ENCODE assay signal across 8 mouse cellular contexts in genomic region chr10:14046935-14047334, GRCm38 (mm10).
DNase-seq lines count a peak whose midpoint lies in the region; ATAC-seq and TF ChIP-seq lines count a peak whose summit lies in the region.
"Had no signal": no experiment of that assay in that cellular context is flagged by ENCODE, and none has a peak within 500 bp of the region (broad histone marks: within the 10 kb centered on the region; RNA-seq: fewer than 3 reads in every experiment).

No protein-coding gene starts in this region.

- TF ChIP-seq CTCF in spleen, adult 2 months (IDR thresholded peaks at IDR 0.05; ENCODE audit: extremely low read depth, insufficient read depth, insufficient read length, insufficient replicate concordance) = peak; percentile 30; the same call in 1 of the 2 replicates
- peak; percentile 51 for TF ChIP-seq CTCF in liver, embryonic 14.5 days (IDR thresholded peaks at IDR 0.05; ENCODE audit: low read depth)

- H3K4me2 ChIP-seq in liver, embryonic 14.5 days (ENCODE audit: low read depth) = no peak overlapping the region
- H3K4me2 ChIP-seq: forebrain, embryonic 13.5 days had no signal

- H3K36me3 ChIP-seq in spleen, adult 2 months (ENCODE audit: control insufficient read depth, insufficient read depth, low read length) = no peaks in the 10 kb centered on the region
- no peaks in the 10 kb centered on the region for H3K36me3 ChIP-seq in liver, embryonic 14.5 days (replicated peaks; ENCODE audit: control insufficient read depth, insufficient read depth, low read depth)

- 76% methylated on average over 2 of the region's 2 CpGs for WGBS in spleen, adult 2 months
- 48% methylated on average over 2 of the region's 2 CpGs for WGBS in liver, embryonic 14.5 days (ENCODE audit: insufficient replicate concordance)

- no peak overlapping the region for H3K4me3 ChIP-seq in spleen, adult 2 months (ENCODE audit: extremely low read depth, insufficient read depth, insufficient read length)
- H3K4me3 ChIP-seq in liver, embryonic 14.5 days (ENCODE audit: insufficient read depth in 1 of 2, low read depth in 2 of 2, low read length in 2 of 2) = no peak overlapping the region
- H3K4me3 ChIP-seq: forebrain, embryonic 13.5 days had no signal

- H3K4me1 ChIP-seq in spleen, adult 2 months (ENCODE audit: control insufficient read depth, insufficient read depth, insufficient read length) = peaks cover 45% of the 10 kb centered on the region
- peaks cover 0 to 4% of the 10 kb centered on the region in 2 experiments; a peak in 1 of 4 replicates for H3K4me1 ChIP-seq in liver, embryonic 14.5 days (replicated peaks; ENCODE audit: control insufficient read depth in 2 of 2, insufficient read depth in 2 of 2, low read length in 1 of 2)

- H3K27me3 ChIP-seq in spleen, adult 2 months (ENCODE audit: control insufficient read depth, insufficient read depth, low read length) = no peaks in the 10 kb centered on the region
- no peaks in the 10 kb centered on the region for H3K27me3 ChIP-seq in liver, embryonic 14.5 days (ENCODE audit: control insufficient read depth, insufficient read depth, low read length)
- H3K27me3 ChIP-seq: forebrain, embryonic 13.5 days had no signal

- peak; percentile 47 for DNase-seq in heart, postnatal 4 days
- DNase-seq in heart, adult 8-10 months (ENCODE audit: low spot score) = no peak
- no peak for DNase-seq in spleen, adult 2 months (ENCODE audit: low read depth in 1 of 2, low spot score in 2 of 2)
- no peak for DNase-seq in spleen, adult 18-20 months
- no peak for DNase-seq in liver, embryonic 14.5 days (ENCODE audit: low read depth in 3 of 3, low spot score in 3 of 3)
- no peak for DNase-seq in right cerebral cortex, postnatal 36 days (ENCODE audit: low spot score in 2 of 2)
- DNase-seq in right cerebral cortex, postnatal 4 days = no peak

- no peak overlapping the region for H3K9ac ChIP-seq in liver, embryonic 14.5 days (replicated peaks)
- H3K9ac ChIP-seq: forebrain, embryonic 13.5 days had no signal

- H3K9me3 ChIP-seq in liver, embryonic 14.5 days (ENCODE audit: control insufficient read depth, low read length) = no peaks in the 10 kb centered on the region
- H3K9me3 ChIP-seq: forebrain, embryonic 13.5 days had no signal

- H3K27ac ChIP-seq in spleen, adult 2 months (ENCODE audit: insufficient read depth, low read length) = no peak overlapping the region; the same call in 1 of the 2 replicates
- H3K27ac ChIP-seq in liver, embryonic 14.5 days = no peak overlapping the region
- H3K27ac ChIP-seq: forebrain, embryonic 13.5 days had no signal

- TF ChIP-seq POLR2A in spleen, adult 2 months (IDR thresholded peaks at IDR 0.05; ENCODE audit: low read depth, low read length) = no peak

- TF ChIP-seq EP300 in liver, embryonic 14.5 days (IDR thresholded peaks at IDR 0.05; ENCODE audit: low read depth) = no peak

- ATAC-seq in liver, embryonic 14.5 days (ENCODE audit: insufficient read depth) = no peak
